Mouse (Mus musculus) ES-E14 (cell line): ENCODE measurements at regions not wholly inside any gene's neighbourhood (a gene's known extent, or its start where the extent isn't known, plus 50 kb on each side); places are given as distances from the start of the nearest gene placed in this dataset.

Experiments
- CHD2 ChIP-seq: IDR thresholded peaks from 2 replicates; pipeline ENCODE4 v1.6.1; 2014; ENCODE audit warnings: mild to moderate bottlenecking, low read depth, low read length, inconsistent platforms
- ZNF384 ChIP-seq: IDR thresholded peaks from 2 replicates; pipeline ENCODE4 v1.6.1; 2012; ENCODE audit warnings: low read depth, low read length, inconsistent platforms

DNA sequence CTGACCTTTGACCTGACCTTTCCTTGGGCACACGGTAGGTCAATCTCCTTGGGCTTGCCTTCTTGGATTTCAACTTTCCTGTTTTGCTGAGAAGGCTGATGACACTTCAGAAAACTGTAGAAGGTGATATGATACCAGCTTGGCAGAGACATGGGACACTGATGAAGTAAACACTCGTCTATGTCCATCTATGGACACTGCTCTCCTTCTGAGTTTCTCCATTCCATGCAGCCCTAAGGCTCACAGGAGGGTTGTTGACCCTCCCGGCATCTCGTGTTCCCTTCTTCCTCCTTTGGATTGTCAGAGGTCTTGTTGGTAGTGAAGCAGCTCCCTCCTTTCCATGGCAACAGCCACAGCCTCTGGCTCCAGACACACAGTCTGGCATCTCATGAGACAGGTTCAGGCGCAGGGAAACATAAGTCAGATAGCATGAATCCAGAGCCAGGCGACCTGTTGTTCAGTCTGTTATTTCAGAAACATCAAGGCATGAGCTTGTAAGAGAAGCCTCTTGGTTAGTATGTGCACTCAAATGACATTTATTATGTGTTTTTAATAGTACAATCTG lies 120.9 kb upstream of the Vmn2r7 start:
- TF ChIP-seq CHD2 (no peak), ZNF384 (no peak)
